Mouse (Mus musculus): ENCODE results near the gene Atp6v0d1.
"Not testable (repeated sequence)": the region's sequence is repeated elsewhere in the genome, so short reads cannot be mapped to it uniquely, and the experiment has no call there.

Gene Atp6v0d1

DNA sequence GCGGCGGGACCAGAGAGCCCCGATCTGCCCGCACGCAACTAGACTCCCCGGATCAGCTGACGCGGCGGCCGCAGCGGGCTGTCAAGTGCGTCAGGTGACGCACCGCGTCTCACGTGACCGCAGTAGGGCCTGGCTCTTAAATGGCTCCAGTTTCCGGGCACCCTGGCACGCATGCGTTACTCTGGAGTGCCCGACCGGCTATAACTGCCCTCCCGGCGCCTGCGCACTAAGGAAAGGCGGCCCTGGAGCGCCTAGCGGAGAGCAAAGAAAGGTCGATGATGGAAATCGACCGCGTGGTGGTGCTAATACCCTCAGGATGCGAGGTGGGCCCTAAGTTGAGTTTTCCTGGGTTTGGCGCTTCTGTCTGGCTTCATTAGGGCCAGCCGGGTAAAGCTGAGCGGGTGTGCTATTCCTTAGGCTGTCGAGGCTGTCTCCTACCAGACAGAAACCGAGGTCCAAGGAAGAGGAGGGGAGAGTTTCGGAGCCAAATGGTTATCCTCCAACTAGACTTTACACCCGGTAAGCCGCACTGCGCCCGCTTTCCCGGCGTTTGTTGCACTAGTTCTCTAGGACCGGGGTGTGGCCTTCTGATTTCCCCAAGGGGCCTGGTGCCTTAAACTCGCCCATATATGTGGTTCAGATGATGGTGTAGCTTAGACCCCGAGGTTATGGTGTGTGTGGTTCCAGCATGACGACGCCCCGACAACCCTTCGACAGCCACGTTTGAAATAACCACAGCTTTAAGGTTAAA lies at the start of gene Atp6v0d1:
Gene Atp6v0d1, minus strand, starts transcription at position 96 of the 751 bp plus-strand sequence.
- peak; percentile 100 for DNase-seq

DNA sequence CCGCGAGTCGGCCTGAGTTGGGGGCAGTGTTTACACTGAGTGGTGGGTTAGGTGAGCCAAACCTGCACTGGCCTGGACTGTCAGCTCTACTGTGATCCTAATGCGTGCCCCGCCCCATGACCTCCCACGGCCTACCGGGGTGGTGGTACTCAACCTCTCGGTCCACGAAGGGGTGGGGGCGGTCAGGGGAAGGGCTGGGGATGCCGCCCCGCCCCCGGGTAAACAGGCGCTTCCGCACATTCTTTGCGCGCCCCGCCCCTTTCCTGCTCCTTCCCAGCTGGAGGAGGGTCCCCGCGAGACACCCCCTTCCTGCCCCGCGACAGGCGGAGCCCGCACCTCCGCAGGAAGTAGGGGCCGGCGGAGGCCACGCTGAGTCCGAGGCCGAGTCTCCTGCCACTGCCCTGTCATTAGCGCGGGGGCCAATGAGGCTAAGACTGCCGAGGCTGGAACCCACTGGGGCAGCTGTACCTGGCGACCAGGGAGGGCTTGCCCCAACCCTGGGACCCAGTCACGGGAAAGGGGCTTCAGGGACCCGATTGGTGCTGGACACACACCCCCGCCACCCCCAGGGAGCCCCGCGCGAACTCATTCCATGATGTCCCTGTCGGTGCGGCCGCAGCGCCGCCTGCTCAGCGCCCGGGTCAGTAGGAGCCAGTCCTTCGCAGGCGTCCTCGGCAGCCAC lies 48.1 kb upstream of the Atp6v0d1 start:
- DNase-seq, result no peak

DNA sequence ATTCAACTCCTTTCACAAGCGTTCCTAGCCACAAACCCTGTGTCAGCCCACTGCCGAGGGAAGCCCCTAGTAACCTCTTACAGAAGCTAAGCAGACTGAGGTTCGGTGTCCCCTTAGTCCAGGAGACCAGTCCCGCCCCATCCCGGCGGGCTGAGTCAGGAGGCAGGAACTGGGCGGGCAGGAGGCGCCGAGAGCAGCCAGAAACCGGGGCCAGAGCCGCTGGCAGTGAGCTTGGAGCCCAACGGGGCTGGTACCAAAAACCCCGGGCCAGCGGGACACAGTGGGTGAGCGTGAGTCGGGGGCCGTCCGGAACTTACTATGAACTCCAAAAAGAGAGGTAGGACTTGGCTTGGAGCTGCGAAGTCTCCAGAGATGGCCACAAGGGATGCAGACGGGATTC lies 47.2 kb upstream of the Atp6v0d1 start:
- no peak for DNase-seq

DNA sequence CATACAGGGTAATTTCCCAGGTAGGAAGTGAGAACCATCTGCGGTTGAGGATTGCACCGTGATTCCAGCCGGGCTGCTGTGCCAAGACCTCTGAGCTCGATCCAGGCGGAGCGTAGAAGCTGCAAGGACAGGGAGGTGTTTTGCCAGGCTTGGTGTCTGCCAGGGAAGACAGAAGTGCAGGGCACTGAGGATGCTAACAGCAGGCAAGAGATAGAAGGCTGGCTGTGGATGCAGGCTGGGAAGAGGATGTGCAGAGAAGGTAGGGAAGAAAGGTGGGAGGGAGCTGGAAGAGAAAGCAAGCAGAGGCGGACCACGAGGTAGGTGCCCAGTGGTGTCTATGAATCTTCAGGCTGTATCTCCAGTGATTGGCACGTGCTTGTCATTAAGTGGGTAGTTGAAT lies 46.0 kb upstream of the Atp6v0d1 start:
- DNase-seq, result no peak

DNA sequence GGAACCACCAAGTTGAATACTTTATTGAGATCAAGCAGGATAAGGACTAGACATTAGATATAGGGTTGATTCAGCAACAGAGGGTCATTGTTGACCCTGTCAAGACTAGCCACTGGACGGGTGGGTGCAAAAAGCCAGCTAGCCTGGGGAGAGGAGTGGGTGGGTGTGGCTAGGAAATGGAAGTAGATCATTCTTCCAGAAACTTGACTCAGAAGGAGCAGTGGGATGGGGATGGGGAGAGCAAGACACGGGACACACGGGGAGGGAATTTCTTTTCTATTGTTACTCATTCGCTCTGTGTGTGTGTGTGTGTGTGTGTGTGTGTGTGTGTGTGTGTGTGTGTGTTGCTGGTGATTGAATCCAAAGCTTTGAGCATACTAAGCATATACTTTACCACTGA lies 43.9 kb upstream of the Atp6v0d1 start:
- no peak for DNase-seq

DNA sequence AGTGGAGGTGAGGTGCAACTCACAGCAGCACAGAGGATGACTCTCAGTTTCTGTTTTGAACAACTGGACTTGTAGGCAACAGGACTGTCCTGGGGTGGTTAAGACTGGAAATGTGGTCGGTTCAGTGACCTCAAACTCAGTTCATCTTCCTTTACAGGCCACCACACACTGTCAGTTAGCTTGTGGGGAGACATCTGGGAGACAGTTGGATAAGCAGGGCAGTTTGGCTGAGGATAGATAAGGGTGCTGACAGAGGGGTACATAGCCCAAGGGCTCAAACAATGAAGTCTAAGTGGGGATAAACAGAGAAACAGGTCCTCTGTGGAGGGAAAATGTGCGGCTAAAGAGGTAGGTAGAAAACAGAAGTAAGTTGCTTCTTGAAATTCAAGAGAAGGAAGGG lies 43.5 kb upstream of the Atp6v0d1 start:
- DNase-seq, result no peak

DNA sequence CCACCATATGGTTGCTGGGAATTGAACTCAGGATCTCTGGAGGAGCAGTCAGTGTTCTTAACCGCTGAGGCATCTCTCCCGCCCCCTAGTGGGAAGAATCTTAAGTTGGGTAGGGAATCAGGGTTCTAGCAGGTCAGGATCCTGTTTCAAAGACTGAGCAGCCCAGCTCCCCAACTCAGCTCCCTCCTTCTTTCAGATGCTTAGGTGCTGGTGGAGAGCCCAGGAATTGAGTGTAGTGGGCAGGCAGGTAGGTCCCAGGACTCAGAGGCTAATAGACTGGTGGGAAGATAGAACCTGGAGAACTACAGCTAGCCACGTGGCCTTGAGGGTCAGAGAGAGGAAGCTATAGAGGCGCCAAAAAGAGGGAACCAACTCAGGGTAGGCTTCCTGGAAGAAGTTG lies 41.8 kb upstream of the Atp6v0d1 start:
- DNase-seq, result no peak

DNA sequence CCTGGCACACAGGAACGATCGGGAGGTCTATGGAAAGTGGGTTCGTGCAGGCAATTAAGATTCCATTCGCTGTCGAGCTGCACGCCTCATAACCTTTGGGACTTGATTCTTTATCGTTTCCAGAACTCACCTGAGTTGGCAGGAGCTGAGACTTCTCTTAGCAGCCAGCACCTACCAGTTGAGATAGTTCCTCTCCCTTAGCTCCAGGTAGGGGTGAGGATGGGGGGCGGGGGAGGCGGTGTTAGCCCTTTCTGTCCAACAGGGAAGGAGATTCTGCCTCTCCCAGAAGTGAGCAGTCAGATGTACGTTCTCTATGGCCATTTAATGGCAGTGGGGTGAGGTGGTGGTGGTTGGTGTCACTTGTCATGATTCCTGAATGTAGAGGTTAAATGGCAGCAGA lies 41.2 kb upstream of the Atp6v0d1 start:
- DNase-seq, result no peak

DNA sequence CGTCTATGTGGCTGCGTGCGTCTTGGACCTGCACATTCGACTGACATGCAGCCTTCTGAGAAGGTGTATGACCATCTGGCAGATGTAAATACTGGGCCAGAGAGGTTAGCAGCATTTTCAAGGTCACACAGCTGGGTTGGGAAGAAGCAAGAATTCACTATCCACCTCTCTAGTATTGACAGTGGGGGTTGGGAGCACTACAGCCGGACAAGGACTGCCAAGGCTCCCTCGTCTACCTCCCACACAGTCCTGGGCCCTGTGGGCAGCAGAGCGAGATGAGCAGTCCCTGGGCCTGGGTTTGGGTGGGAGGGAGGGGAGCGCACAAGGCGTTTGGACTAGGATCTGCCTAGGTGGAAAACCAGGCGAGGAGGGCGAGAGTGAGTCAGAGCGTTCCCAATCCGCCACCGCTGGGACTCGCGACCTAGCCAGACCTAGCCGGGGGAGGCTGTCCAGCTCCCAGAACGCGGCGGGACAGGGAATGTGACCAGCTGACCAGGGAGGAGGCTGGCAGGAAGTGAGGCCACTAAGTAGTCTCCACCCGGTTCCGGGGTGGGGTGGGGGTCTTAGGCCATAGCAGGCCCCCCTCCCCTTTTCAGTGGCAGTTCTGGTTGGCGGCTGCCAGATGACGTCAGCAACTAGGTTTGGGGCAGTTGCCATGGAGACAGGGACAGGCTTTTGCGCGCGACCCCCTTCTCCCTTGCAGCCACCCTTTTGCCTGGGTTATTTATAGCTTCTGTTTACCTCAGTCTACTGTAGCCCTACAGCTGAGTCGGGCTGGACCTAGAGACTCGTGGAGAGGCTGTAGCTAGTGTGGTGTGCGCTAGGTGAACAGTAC lies 40.6 kb upstream of the Atp6v0d1 start:
- peak; percentile 86 for DNase-seq

DNA sequence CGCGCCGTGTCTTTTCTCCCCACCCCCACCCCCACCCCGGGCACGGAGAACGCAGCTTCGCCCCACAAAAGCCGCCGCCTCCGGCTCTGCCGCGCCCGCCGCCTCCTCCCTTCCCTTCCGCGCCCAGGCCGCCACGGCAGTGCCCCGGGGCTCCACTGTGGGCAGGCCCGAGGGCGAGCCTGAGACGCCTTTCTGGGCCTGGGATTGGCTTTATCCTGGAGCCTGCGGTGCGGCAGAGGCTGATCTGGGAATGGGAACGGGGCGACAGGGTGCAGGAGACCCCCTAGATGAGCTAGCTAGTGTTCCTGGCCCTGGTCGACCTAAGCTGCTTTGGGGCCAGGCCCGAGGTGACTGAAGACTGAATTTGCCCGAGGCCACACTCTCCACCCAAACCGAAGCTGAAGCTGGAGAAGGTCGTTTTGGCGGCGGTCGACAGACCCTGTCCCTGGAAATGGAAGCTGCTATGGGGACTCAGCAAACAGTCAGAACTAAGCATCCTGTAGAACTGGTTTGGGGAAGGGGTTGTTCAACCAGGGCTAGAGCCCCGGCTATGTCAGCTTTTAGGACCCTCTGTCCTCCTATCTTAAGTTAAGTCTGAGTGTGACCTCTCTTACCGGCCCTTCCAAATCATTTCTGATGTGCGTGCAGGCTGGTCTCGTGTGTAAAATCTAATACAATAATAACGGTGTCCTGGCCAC lies 39.8 kb upstream of the Atp6v0d1 start:
- DNase-seq, result no peak

DNA sequence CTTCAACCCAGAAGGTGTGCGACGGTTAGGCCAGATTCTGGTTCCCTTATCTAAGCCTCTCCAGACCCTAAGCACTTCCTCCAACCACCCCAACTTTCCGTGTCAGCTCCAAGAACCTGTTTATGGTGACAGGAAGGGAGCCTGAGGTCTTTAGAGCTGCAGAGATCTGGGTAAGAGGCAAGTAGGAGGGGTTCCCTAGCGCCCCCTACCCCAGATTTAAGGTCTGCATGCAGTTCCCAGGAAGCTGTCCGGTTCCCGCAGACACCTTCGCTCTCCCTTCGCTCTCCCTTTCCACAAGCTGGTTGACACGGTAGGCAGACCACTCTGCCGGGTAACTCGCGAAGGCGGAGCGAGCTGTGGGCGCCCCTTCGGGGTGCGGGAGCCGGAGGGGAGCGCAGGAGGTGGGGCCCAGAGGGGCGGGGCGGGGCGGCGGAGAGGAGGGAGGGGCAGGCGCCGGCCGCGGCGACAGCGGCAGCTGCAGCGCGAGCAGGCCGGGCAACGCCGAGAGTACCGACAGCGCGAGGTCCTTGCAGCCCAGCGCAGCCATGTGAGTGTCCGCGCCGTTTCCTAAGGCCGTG lies 39.0 kb upstream of the Atp6v0d1 start, which contains the start of gene Ripor1:
Gene Ripor1, plus strand, starts transcription at position 452 of the 578 bp plus-strand sequence.
- peak; percentile 84 for DNase-seq

DNA sequence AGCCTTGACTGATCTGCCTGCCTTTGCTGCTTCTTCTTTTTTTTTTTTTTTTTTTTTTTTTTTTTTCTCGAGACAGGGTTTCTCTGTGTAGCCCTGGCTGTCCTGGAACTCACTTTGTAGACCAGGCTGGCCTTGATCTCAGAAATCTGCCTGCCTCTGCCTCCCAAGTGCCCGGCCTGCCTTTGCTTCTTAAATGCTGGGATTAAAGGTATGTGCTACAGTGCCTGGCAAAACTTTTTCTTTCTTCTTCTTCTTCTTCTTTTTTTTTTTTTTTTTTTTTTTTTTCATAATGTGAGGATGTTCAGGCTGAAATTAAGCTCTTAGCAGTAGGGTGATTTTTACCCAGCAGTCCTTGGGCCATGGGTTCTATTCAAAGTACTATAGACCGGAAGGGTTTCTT lies 36.7 kb upstream of the Atp6v0d1 start:
- not testable (repeated sequence) for DNase-seq

DNA sequence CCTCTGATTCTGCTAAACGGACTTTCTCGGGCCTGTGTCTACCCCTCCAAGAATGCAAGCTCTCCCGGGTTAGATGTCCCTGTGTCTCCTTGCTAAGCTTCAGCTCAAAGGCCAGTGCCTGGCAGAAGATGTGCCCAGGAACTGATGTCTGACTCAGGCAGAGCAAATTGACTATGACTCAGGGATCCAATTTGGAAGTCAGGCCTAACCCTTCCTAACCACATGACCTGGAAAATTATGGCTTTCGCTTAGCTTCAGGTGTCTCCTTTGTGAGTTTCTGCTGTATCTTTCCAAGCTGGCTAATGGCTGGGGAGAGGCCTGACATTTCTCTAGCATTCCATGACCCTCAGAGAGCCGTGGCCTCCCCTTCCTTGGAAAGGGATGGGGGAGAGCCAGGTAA lies 35.5 kb upstream of the Atp6v0d1 start:
- DNase-seq, result no peak

DNA sequence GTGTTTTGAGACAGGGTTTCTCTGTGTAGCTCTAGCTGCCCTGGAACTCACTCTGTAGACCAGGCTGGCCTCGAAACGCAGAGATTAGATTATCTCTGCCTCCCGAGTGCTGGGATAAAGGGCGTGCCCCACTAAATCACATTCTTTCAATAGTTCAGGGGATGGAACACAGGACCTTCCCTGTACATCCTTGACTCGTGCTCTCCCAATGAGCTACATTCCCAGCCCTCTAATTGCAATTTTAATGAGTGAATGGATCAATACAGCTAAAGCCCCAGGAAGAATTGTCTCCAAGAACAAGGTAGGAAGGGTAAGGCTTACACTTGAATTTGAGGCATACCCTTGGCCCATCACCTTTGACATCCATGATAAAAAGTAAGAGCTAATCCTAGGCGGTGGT lies 32.9 kb upstream of the Atp6v0d1 start:
- no peak for DNase-seq

DNA sequence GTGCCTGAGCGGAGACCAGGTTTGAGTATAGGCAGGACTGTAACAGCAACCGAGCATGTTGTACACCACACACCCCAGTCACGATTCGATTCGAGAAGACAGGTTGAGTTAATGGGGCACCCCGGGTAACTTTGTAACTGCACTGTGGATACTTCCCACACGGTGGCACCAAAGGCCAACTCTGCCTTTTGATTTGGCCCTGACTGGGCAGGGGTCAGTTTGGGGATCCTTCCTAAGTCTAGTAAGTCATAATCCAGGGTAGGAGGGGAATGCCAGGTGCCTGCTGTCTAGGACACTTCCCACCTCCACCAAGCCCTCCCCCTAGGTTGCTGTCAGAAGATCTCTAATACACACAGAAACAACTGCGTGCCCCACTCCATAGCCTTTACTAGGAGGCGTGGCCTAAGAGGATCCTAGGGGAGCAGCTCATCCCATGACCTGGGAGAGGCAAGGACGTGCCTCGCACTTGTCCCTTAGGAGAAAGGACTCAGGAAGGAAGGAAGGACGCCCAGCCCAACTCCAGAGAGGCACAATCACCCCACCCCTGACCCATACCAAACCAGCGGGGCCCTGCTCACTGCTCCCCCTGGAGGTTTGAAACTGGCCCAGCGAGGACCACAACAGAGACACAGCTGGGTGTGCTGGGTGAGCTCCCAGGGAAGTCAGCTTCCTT lies 30.7 kb upstream of the Atp6v0d1 start:
- no peak for DNase-seq

DNA sequence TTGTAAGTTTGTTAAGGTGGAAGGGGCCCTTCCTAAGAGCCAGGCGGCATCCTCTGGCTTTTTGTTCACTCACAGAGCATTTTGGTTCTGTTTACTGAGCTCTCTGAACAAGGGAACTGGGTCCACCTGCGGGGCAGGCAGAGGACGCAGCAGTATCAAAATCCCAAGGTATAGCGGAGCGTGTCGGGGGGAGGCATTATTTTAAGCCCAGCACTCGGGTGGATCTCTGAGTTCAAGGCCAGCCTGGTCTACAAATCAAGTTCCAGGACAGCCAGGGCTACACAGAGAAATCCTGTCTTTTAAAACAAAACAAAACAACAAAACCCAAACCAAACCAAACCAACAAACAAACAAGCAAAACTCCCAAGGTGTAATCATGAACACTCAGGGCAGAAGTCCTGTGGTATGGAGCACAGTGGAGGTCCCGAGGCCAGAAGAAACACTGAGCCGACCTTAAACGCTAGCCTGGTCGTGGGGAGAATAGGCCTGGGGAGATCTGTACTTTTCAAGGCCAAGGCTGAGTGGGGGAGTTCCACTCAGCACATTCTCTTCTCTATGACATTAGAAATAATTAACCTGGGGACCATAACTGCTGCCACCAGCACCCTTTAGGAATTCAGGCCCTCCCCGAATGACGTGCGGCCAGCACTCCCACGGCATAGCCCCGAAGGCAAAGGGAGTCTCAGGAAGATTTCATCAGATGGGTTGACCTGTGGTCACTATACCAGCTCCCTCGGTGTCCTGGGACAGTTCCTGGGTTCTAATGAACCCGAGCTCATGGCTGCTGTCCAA lies 28.8 kb upstream of the Atp6v0d1 start:
- DNase-seq, result no peak

DNA sequence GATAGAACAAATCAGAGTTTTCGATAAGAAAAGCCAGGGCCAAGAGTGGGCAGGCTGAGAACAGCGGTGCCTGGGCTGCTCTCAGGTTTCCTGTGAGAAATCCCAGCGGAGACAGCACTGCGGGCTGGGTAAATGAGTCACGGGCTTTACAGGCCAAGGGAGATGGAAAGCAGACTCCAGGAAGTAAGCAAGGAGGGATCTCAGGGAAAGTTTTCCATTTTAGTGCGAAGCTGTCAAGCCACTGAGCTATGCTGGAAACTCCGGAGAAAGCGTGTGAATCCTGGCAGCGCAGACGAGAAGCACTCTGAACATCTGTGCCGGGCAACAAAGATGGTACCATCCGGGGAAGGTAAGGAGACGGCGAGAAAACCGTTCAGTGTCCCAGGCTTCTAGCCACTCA lies 28.0 kb upstream of the Atp6v0d1 start:
- peak; percentile 58 for DNase-seq

DNA sequence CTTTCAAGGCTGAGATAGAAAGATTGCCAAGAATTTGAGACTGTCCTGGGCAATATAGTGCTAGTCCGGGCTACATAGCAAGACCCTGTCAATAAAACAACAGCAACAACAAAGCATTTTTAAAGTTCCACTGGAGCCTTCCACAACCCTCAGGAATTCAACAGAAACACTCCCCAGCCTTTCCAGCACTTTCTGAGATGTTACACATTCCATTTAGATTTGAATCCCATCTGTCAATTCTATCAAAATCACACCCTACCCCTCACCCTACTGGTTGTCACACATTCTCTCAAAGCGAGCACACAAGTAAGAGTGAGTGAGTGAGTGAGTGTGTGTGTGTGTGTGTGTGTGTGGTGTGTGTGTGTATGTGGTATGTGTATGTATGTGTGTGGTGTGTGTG lies 26.6 kb upstream of the Atp6v0d1 start:
- DNase-seq, result no peak

DNA sequence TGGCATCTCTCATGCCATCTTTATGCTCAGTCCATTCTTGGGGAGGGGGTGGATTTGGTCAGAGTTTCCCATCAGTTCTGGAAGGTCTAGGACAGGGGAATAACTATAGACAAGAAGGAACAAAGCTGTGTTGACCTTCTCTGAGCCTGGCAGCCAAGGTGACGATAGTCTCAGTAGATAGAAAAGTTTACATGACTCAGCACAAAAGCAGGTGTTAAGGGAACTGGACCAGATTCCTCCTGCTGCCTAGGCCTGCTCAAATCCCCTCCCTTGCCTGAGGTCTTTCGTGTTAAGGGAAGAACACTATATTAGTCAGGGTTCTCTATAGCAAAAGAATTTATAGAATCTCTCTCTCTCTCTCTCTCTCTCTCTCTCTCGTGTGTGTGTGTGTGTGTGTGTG lies 13.9 kb upstream of the Atp6v0d1 start:
- DNase-seq, result no peak

DNA sequence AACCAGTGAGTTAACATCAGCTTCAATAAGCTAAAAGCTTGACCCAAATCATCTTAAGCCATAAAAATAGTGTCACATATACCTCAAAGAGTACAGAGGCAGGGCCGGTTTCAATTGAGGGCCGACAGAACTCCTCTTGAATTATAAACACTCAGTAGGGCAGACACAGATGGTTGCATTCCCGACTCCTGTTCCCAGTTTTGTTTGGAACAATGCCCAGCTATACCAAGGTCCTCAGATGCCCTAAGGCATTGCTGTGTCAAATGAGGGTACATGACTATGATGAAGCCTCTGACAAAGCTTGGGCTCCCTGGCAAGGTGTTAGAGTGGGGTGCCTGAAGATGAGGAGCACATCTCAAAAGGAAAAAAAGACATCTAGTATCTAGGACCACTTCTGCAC lies 9.7 kb upstream of the Atp6v0d1 start:
- DNase-seq, result no peak

DNA sequence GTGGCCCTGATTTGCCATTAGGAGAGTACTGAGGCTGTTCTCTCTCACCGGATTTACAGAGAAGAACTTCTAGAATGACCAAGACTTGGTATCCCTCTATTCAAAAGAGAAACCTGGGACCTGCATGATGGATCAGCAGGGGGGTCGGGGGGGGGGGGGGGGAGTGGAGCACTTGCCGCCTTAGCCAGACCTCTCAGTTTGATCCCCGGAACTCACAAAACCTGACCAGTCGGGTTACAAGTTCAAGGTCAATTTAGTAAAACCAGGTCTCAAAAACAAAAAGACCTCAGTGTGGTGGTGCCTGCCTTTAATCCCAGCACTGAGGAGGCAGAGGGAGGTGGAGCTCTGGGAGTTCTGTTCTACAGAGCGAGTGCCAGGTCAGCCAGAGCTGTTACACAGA lies 8.9 kb upstream of the Atp6v0d1 start:
- DNase-seq, result no peak
